Mouse (Mus musculus): ENCODE data around the gene Ifitm2. TPM values are rescaled to one million over a fixed set of nuclear protein-coding genes. Genes with fewer than 3 reads are reported as not detected.

Ifitm2 gene
- polyA plus RNA-seq, 1 experiment = 279 TPM

- TF ChIP-seq CTCF (IDR thresholded peaks at IDR 0.05; ENCODE audit: extremely low read depth, insufficient read depth, insufficient read length, insufficient replicate concordance) (no peak), POLR2A (IDR thresholded peaks at IDR 0.05; ENCODE audit: low read depth, low read length) (no peak)
- 6% methylated on average over 17 of the region's 17 CpGs for WGBS
- no peaks in the 10 kb centered on the region for H3K36me3 ChIP-seq (ENCODE audit: control insufficient read depth, insufficient read depth, low read length)
- peaks cover 20% of the 10 kb centered on the region; the same call in 1 of the 2 replicates for H3K4me1 ChIP-seq (ENCODE audit: control insufficient read depth, insufficient read depth, insufficient read length)
- H3K27me3 ChIP-seq (ENCODE audit: control insufficient read depth, insufficient read depth, low read length) = no peaks in the 10 kb centered on the region
- H3K27ac ChIP-seq (ENCODE audit: insufficient read depth, low read length) = peak overlapping the region; percentile 66
- no peak for DNase-seq (ENCODE audit: low read depth in 1 of 2, low spot score in 2 of 2)
- peak overlapping the region; percentile 36; the same call in 1 of the 2 replicates for H3K4me3 ChIP-seq (ENCODE audit: extremely low read depth, insufficient read depth, insufficient read length)
Measured at GRCm38 (mm10) chr7:140955342-140955741, 445 bp downstream of the Ifitm2 start.

DNA sequence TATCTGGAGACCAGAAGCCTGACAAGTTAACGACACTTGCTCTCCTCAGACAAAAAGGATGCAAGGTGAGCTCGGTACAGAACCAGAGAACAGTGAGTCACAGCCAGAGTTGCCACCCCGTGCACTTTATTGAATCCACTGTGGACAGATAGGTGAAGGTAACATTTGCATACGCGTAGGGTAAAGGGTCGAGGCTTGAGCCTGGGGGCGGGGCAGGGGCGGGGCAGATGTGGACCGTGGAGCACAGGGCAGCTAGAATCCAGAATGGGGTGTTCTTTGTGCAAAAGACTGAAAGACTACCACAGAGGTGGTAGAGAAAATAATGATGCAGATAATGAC lies 1.1 kb downstream of the Ifitm2 start:
- Histone ChIP-seq H3K36me3 (ENCODE audit: control insufficient read depth, insufficient read depth, low read length) (no peaks in the 10 kb centered on the region), H3K27me3 (ENCODE audit: control insufficient read depth, insufficient read depth, low read length) (no peaks in the 10 kb centered on the region), H3K4me3 (ENCODE audit: extremely low read depth, insufficient read depth, insufficient read length) (peak overlapping the region; percentile 43; the same call in 1 of the 2 replicates), H3K27ac (ENCODE audit: insufficient read depth, low read length) (peak overlapping the region; percentile 66), H3K4me1 (ENCODE audit: control insufficient read depth, insufficient read depth, insufficient read length) (peaks cover 20% of the 10 kb centered on the region; the same call in 1 of the 2 replicates)
- TF ChIP-seq CTCF (IDR thresholded peaks at IDR 0.05; ENCODE audit: extremely low read depth, insufficient read depth, insufficient read length, insufficient replicate concordance) = no peak
- no peak for TF ChIP-seq POLR2A (IDR thresholded peaks at IDR 0.05; ENCODE audit: low read depth, low read length)
- WGBS = 17% methylated on average over 9 of the region's 9 CpGs
- DNase-seq (ENCODE audit: low read depth in 1 of 2, low spot score in 2 of 2) = no peak

DNA sequence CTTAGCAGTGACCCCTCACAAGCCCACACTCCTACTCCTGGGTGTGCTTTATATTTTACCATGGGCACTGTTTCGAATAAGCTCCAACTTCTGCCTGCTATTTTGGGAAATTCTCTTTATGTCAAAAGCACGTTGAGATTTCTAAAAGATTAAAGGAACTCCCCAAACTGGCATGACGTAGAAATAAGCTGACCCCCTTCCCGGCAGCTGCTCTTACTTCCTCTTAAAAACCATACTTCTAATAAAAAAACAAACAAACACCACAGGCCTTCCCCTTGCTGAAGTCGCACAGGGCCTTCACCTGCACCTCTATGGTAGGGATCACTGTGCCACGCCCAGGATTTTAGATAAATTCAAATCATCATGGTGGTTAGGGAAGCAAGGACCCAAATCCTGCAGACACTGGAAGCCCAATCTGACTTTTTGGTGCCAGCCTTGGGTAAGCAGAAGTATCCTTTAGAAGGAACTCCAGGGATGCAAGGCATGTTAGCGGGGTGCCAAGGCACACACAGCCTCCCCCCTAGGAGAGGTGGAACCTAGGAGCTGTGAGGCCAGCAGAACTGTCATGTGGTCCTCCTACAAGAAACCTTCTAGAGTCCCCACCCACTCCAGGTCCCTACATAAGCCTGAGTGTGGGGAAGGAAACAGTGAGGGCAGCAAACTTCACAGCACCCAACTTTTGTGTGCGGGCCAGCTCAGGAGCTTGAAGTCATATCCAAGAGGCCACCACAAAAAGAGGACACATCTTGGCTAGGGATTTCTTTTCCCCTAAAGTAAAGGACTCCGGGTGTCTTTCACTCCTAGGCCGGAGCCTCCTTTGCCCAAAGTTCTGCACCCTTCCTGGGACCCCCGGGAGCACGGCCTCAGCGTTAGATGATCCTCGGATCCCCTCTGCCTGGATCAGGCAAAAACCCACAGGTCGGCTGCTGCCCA lies 1.7 kb downstream of the Ifitm2 start:
- Histone ChIP-seq H3K4me3 (ENCODE audit: extremely low read depth, insufficient read depth, insufficient read length) (peak overlapping the region; percentile 43; the same call in 1 of the 2 replicates), H3K27me3 (ENCODE audit: control insufficient read depth, insufficient read depth, low read length) (no peaks in the 10 kb centered on the region), H3K27ac (ENCODE audit: insufficient read depth, low read length) (peak overlapping the region; percentile 64), H3K4me1 (ENCODE audit: control insufficient read depth, insufficient read depth, insufficient read length) (peaks cover 20% of the 10 kb centered on the region; the same call in 1 of the 2 replicates), H3K36me3 (ENCODE audit: control insufficient read depth, insufficient read depth, low read length) (no peaks in the 10 kb centered on the region)
- WGBS = 20% methylated on average over 15 of the region's 15 CpGs
- peak in 1 of 2 experiments; percentile 36 for DNase-seq (ENCODE audit: low read depth in 1 of 2, low spot score in 2 of 2)
- TF ChIP-seq CTCF (IDR thresholded peaks at IDR 0.05; ENCODE audit: extremely low read depth, insufficient read depth, insufficient read length, insufficient replicate concordance) = no peak

- H3K36me3 ChIP-seq (ENCODE audit: control insufficient read depth, insufficient read depth, low read length) = no peaks in the 10 kb centered on the region
- peaks cover 20% of the 10 kb centered on the region; the same call in 1 of the 2 replicates for H3K4me1 ChIP-seq (ENCODE audit: control insufficient read depth, insufficient read depth, insufficient read length)
- no peak overlapping the region for H3K4me3 ChIP-seq (ENCODE audit: extremely low read depth, insufficient read depth, insufficient read length)
- peak overlapping the region; percentile 21; the same call in 1 of the 2 replicates for H3K27ac ChIP-seq (ENCODE audit: insufficient read depth, low read length)
- no peak for TF ChIP-seq POLR2A (IDR thresholded peaks at IDR 0.05; ENCODE audit: low read depth, low read length)
- DNase-seq (ENCODE audit: low read depth in 1 of 2, low spot score in 2 of 2) = no peak
- no peaks in the 10 kb centered on the region for H3K27me3 ChIP-seq (ENCODE audit: control insufficient read depth, insufficient read depth, low read length)
- WGBS = 63% methylated on average over 11 of the region's 11 CpGs
Measured at GRCm38 (mm10) chr7:140953133-140953532, 2.7 kb downstream of the Ifitm2 start.

DNA sequence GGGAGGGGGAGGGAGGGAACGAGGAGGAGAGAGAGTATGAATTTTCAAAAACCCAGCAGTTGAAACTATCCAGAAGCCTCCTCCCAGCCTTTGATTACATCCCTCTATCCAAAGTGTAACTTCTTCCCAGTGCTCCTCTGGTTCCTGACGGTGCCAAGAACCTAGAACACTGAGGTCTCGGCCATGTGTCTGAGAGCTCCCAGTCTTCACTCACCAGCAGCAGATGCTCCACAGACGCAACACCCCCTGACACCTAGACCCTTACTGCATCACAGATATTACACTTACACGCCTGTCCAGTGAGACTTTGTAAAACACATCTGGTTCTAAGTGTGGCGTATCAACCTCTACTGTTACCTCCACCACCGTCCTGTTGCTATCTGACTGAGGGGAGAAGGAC lies 3.3 kb downstream of the Ifitm2 start:
- Histone ChIP-seq H3K27me3 (ENCODE audit: control insufficient read depth, insufficient read depth, low read length) (no peaks in the 10 kb centered on the region), H3K4me1 (ENCODE audit: control insufficient read depth, insufficient read depth, insufficient read length) (peaks cover 27% of the 10 kb centered on the region; the same call in 1 of the 2 replicates), H3K27ac (ENCODE audit: insufficient read depth, low read length) (0 out of 2 replicates have a peak overlapping the region, but pooled peaks have one; percentile 21), H3K36me3 (ENCODE audit: control insufficient read depth, insufficient read depth, low read length) (no peaks in the 10 kb centered on the region), H3K4me3 (ENCODE audit: extremely low read depth, insufficient read depth, insufficient read length) (no peak overlapping the region)
- 83% methylated on average over 7 of the region's 7 CpGs for WGBS
- TF ChIP-seq POLR2A (IDR thresholded peaks at IDR 0.05; ENCODE audit: low read depth, low read length) = no peak
- TF ChIP-seq CTCF (IDR thresholded peaks at IDR 0.05; ENCODE audit: extremely low read depth, insufficient read depth, insufficient read length, insufficient replicate concordance) = no peak
- no peak for DNase-seq (ENCODE audit: low read depth in 1 of 2, low spot score in 2 of 2)

GRCm38 (mm10) chr7:140951765-140952164 lies 4.0 kb downstream of the Ifitm2 start:
- H3K27me3 ChIP-seq (ENCODE audit: control insufficient read depth, insufficient read depth, low read length) = no peaks in the 10 kb centered on the region
- H3K4me1 ChIP-seq (ENCODE audit: control insufficient read depth, insufficient read depth, insufficient read length) = peaks cover 33% of the 10 kb centered on the region; the same call in 1 of the 2 replicates
- no peak for DNase-seq (ENCODE audit: low read depth in 1 of 2, low spot score in 2 of 2)
- no peak for TF ChIP-seq POLR2A (IDR thresholded peaks at IDR 0.05; ENCODE audit: low read depth, low read length)
- TF ChIP-seq CTCF (IDR thresholded peaks at IDR 0.05; ENCODE audit: extremely low read depth, insufficient read depth, insufficient read length, insufficient replicate concordance) = no peak
- no peaks in the 10 kb centered on the region for H3K36me3 ChIP-seq (ENCODE audit: control insufficient read depth, insufficient read depth, low read length)
- WGBS = 76% methylated on average over 6 of the region's 6 CpGs
- no peak overlapping the region for H3K27ac ChIP-seq (ENCODE audit: insufficient read depth, low read length)
- no peak overlapping the region for H3K4me3 ChIP-seq (ENCODE audit: extremely low read depth, insufficient read depth, insufficient read length)

- TF ChIP-seq POLR2A (IDR thresholded peaks at IDR 0.05; ENCODE audit: low read depth, low read length) (no peak), CTCF (IDR thresholded peaks at IDR 0.05; ENCODE audit: extremely low read depth, insufficient read depth, insufficient read length, insufficient replicate concordance) (no peak)
- H3K4me3 ChIP-seq (ENCODE audit: extremely low read depth, insufficient read depth, insufficient read length) = no peak overlapping the region
- 85% methylated on average over 8 of the region's 8 CpGs for WGBS
- no peak for DNase-seq (ENCODE audit: low read depth in 1 of 2, low spot score in 2 of 2)
- peaks cover 37% of the 10 kb centered on the region; the same call in 1 of the 2 replicates for H3K4me1 ChIP-seq (ENCODE audit: control insufficient read depth, insufficient read depth, insufficient read length)
- no peaks in the 10 kb centered on the region for H3K36me3 ChIP-seq (ENCODE audit: control insufficient read depth, insufficient read depth, low read length)
- no peaks in the 10 kb centered on the region for H3K27me3 ChIP-seq (ENCODE audit: control insufficient read depth, insufficient read depth, low read length)
- 0 out of 2 replicates have a peak overlapping the region, but pooled peaks have one; percentile 4 for H3K27ac ChIP-seq (ENCODE audit: insufficient read depth, low read length)
Measured at GRCm38 (mm10) chr7:140951051-140951450, 4.7 kb downstream of the Ifitm2 start.
